Mouse (Mus musculus) thymus, adult 2 months (tissue): Measurements from ENCODE around the gene Gm20696. TPM values are rescaled to one million over a fixed set of nuclear protein-coding genes. Genes with fewer than 3 reads are reported as not detected.

Source experiments
- DNase-seq: peaks from one replicate; pipeline ENCODE4 v3.0.0; 2021
- H3K27ac ChIP-seq: fragments of 200-500 bp; 2 replicates; pipeline ENCODE4 v1.5.1; 2012; ENCODE audit warnings: low read length, control low read depth; ENCODE audit not compliant: control insufficient read depth, insufficient read depth
- H3K27me3 ChIP-seq: fragments of 200-500 bp; 2 replicates; pipeline ENCODE4 v1.6.1; 2012; ENCODE audit warnings: mild to moderate bottlenecking, low read length, moderate library complexity, mixed read lengths; ENCODE audit not compliant: control insufficient read depth, insufficient read depth
- H3K36me3 ChIP-seq: fragments of 200-500 bp; 2 replicates; pipeline ENCODE4 v1.6.1; 2012; ENCODE audit warnings: mild to moderate bottlenecking, low read length, moderate library complexity; ENCODE audit not compliant: control insufficient read depth, insufficient read depth
- H3K4me1 ChIP-seq: fragments of 200-500 bp; replicated peaks from 2 replicates; pipeline ENCODE4 v1.6.1; 2012; ENCODE audit warnings: low read length; ENCODE audit not compliant: control insufficient read depth, insufficient read depth
- H3K4me3 ChIP-seq: fragments of 200-500 bp; 2 replicates; pipeline ENCODE4 v1.5.1; 2012; ENCODE audit warnings: mild to moderate bottlenecking, low read length, control low read depth, moderate library complexity; ENCODE audit not compliant: control insufficient read depth, insufficient read depth
- CTCF ChIP-seq: fragments of 200-500 bp; IDR thresholded peaks from 2 replicates; pipeline ENCODE4 v1.5.1; 2012; ENCODE audit warnings: mild to moderate bottlenecking, control low read depth, low read length, moderate library complexity, borderline replicate concordance; ENCODE audit not compliant: control insufficient read depth, poor library complexity, insufficient read depth; ENCODE audit errors: extremely low read depth
- POLR2A ChIP-seq: fragments of 200-500 bp; IDR thresholded peaks from 2 replicates; pipeline ENCODE4 v1.6.1; 2012; ENCODE audit warnings: mild to moderate bottlenecking, low read length, control low read depth, moderate library complexity; ENCODE audit not compliant: control insufficient read depth, poor library complexity, insufficient read depth; ENCODE audit errors: extremely low read depth
- WGBS: fragments of 180-500 bp; shearing (Covaris S2); methylation state at CpG from one replicate; pipeline ENCODE4 v1.1.7; 2018; 5-methylcytosine and 5-hydroxymethylcytosine counted together
- polyA plus RNA-seq: library from polyadenylated mRNA; depleted of rRNA; stranded (reverse); fragments of >200 nt; gene quantifications from 2 replicates; pipeline ENCODE4 v1.2.3, GENCODE M21; 2012

The Gm20696 gene
- polyA plus RNA-seq, 1 experiment = 3.3 TPM

DNA sequence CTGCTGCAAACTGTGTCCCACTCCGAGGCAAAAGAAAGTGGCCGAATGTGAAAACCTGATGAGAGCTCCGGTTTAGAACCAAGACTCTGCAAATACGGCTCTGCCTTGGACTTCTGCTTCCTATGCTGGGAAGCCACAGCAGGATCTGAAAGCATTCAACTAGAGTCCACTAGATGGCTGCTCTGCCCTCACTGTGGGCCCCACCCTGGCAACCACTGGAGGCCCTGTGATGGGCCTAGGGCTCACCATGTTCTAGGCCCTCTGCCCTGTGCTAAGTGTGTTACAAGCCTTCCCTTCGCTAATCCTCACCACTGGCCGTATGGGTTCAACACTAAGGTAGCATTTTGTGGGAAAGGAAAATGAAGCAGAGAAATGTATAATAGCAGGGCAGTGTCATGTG, 164.3 kb downstream of the Gm20696 start:
- peaks cover 28% of the 10 kb centered on the region for H3K4me1 ChIP-seq
- no peaks in the 10 kb centered on the region for H3K36me3 ChIP-seq
- no peaks in the 10 kb centered on the region for H3K27me3 ChIP-seq
- DNase-seq = no peak
- WGBS = 88% methylated on average over 6 of the region's 6 CpGs
- no peak overlapping the region for H3K4me3 ChIP-seq
- TF ChIP-seq CTCF (no peak), POLR2A (no peak)
- H3K27ac ChIP-seq = no peak overlapping the region

DNA sequence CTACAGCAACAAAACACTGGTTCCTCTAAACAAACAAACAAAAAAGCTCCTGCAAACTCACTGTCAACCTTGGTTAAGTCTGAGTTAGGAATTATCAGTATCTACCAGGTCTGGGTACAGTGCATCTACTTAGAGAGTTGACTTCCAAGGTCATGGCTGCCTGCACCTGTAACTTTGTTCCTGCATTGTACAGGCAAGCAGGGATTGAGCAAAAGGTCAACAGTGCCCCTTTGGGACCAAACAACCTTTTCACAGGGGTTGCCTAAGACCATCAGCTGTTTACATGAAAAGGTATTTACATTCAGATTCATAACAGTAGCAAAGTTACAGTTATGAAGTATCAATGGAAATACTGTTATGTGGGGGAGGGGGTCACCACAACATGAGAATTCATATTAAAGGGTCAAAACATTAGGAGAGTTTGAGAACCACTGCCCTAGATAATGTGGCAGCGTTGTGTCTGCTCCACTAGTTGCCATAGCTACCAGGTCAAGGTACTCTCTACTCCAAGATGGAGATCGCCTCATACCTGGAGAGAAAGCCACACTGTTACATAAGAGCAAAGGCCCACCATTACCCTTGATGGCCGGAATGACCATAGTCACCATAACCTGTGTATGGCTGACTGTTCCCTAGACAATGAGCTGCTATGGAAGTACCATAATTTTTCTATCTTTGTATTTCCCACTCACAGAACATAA, 165.9 kb downstream of the Gm20696 start:
- no peak overlapping the region for H3K4me3 ChIP-seq
- no peak for DNase-seq
- no peaks in the 10 kb centered on the region for H3K36me3 ChIP-seq
- H3K27ac ChIP-seq = no peak overlapping the region
- peaks cover 28% of the 10 kb centered on the region for H3K4me1 ChIP-seq
- no peak for TF ChIP-seq CTCF
- TF ChIP-seq POLR2A = no peak
- H3K27me3 ChIP-seq = no peaks in the 10 kb centered on the region
- WGBS = 96% methylated on average over 3 of the region's 3 CpGs

DNA sequence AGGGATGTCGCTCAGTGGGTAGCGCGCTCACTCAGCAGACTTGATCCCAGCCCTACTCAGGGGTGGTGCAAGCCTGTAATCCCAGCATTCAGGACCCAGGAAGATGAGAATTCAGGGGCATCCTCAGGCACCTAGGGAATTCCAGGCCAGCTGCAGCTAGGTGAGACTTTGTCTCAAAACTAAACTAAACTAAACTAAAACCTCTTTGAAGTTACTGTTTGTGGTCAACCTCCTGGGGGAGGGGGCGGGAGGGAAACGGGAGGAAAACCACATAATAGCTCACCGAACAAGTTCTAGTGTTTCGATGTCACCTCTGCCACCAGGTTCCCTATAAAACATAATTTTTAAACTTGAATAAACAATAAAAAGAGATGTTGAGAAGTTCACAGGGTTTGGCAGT, 168.5 kb downstream of the Gm20696 start:
- peaks cover 20% of the 10 kb centered on the region for H3K4me1 ChIP-seq
- no peak overlapping the region for H3K27ac ChIP-seq
- WGBS = 35% methylated on average over 7 of the region's 7 CpGs
- TF ChIP-seq CTCF = no peak
- TF ChIP-seq POLR2A = no peak
- H3K27me3 ChIP-seq = no peaks in the 10 kb centered on the region
- no peaks in the 10 kb centered on the region for H3K36me3 ChIP-seq
- DNase-seq = no peak
- no peak overlapping the region for H3K4me3 ChIP-seq

DNA sequence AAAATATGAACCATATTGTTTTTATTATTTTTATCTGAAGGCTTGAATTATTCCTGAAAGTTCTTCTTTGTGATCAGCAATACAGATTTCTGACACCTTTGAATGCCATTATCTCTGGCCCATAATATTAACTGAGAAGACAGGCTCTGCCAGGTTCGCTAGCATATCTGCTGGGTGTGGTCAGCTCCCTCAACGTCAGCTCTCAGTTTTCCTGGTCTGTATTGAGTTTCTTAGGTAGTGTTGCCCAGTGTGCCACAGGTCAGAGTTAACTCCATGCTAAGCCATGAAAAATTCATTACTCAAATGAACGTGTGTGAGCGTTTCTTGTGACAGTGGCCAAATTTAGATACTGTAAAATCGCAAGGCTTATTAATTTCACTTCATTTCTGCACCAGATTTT, 170.5 kb downstream of the Gm20696 start:
- no peak for DNase-seq
- Histone ChIP-seq H3K4me1 (peaks cover 12% of the 10 kb centered on the region), H3K36me3 (no peaks in the 10 kb centered on the region), H3K4me3 (no peak overlapping the region), H3K27ac (no peak overlapping the region), H3K27me3 (no peaks in the 10 kb centered on the region)
- WGBS = 96% methylated on average over 5 of the region's 5 CpGs
- no peak for TF ChIP-seq POLR2A
- no peak for TF ChIP-seq CTCF

DNA sequence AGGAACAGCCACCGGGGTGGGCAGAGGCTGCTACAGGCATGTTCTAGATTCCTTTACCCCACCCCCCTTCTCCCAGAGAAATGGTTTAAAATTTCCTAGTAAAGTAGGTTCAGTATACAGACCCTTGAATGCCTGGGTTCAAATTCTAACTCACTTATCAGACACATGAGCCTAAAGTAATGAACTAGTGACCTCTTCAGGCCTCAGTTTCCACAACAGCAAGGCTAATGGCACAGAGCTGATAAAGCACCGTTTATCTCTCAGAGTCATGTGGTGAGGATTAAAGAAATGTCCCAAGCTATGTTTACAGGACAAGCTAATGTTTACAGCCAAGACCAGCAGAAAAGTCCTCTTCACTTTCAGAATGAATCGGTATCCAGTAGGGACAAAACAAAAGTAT, 173.7 kb downstream of the Gm20696 start:
- Histone ChIP-seq H3K27me3 (no peaks in the 10 kb centered on the region), H3K4me1 (peaks cover 12% of the 10 kb centered on the region), H3K27ac (no peak overlapping the region), H3K4me3 (no peak overlapping the region), H3K36me3 (no peaks in the 10 kb centered on the region)
- no peak for DNase-seq
- TF ChIP-seq POLR2A = no peak
- TF ChIP-seq CTCF = no peak
- whole genome bisulfite sequencing = 83% methylated on average over 3 of the region's 3 CpGs

DNA sequence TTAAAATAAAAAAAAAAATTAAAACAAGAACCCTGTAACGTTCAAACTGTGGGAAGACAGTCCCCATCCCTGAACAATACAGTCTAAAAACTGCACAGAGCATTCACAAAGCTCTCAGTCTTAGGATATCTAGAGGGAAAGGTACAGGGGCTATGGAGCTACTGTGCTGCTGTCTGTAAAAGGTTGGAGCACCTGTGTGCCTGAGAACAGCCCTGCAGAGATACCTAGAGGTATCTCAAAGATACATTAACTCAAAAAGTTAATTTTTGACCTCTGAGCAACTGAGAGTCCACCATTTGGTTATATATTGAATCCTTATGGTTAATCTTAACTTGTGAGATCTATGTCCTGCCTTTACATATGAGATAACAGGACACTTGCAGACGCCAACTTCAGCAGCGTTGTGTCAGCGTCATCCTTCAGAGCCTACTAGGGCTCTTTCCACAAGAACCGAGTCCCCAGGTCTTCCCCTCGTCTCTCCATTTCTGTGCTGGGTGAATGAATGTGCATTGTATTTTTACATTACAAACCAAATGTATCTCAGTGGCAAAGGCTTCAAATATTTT, 174.5 kb downstream of the Gm20696 start:
- Histone ChIP-seq H3K27me3 (no peaks in the 10 kb centered on the region), H3K4me1 (peaks cover 9% of the 10 kb centered on the region), H3K4me3 (no peak overlapping the region), H3K36me3 (no peaks in the 10 kb centered on the region), H3K27ac (no peak overlapping the region)
- TF ChIP-seq CTCF (no peak), POLR2A (no peak)
- 95% methylated on average over 6 of the region's 6 CpGs for WGBS
- no peak for DNase-seq
